In the genomic region with DNA sequence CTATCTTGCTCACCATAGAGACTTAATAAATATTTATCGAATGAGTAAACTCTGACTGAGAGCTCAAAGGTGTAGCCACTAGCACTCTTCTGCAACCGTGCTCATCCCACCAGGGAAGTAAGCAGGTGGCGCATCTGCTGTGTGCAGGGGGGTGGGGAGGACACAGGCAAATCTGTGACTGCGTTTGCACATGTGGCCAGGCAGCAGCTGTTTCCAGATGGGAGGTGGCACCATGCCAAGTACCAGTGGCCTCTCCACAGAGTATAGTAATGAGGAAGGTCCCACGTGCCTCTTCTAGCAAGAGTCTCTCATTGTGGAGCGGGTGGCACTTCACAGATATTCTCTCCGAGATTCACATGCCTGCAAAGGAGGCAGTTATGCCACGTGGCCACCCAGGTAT, we compare ENCODE assay signal across 11 mouse cellular contexts.
DNase-seq lines count a peak whose midpoint lies in the region; ATAC-seq and TF ChIP-seq lines count a peak whose summit lies in the region.
"Had no signal": no experiment of that assay in that cellular context is flagged by ENCODE, and none has a peak within 500 bp of the region (broad histone marks: within the 10 kb centered on the region; RNA-seq: fewer than 3 reads in every experiment).

No protein-coding gene starts in this region.

- DNase-seq in heart, postnatal 4 days, result peak; percentile 64
- DNase-seq in heart, postnatal 36 days, result no peak
- DNase-seq in midbrain, postnatal 0 days (ENCODE audit: low spot score), result peak; percentile 22
- peak; percentile 54 for DNase-seq in hindbrain, postnatal 0 days (ENCODE audit: low spot score)
- DNase-seq in frontal cortex, postnatal 14 days (ENCODE audit: low spot score in 2 of 2), result no peak
- no peak for DNase-seq in spleen, adult 12 weeks (ENCODE audit: low spot score)
- DNase-seq: cerebellum, adult 18-20 months had no signal

- no peak overlapping the region for H3K4me2 ChIP-seq in midbrain, postnatal 0 days (ENCODE audit: low read depth, low read length, poor library complexity, severe bottlenecking)
- no peak overlapping the region for H3K4me2 ChIP-seq in midbrain, embryonic 16.5 days (ENCODE audit: low read length)
- H3K4me2 ChIP-seq in hindbrain, postnatal 0 days (ENCODE audit: low read depth, low read length), result no peak overlapping the region
- H3K4me2 ChIP-seq in neural tube, embryonic 14.5 days (ENCODE audit: low read depth, low read length), result no peak overlapping the region

- no peaks in the 10 kb centered on the region for H3K27me3 ChIP-seq in midbrain, postnatal 0 days (ENCODE audit: insufficient read depth, low read length)
- H3K27me3 ChIP-seq in midbrain, embryonic 16.5 days (ENCODE audit: control insufficient read depth, insufficient read depth, low read depth, low read length), result no peaks in the 10 kb centered on the region
- H3K27me3 ChIP-seq in hindbrain, postnatal 0 days (ENCODE audit: insufficient read depth, low read length), result no peaks in the 10 kb centered on the region
- no peaks in the 10 kb centered on the region for H3K27me3 ChIP-seq in neural tube, embryonic 14.5 days (ENCODE audit: control insufficient read depth, insufficient read depth, low read length)

- intact Hi-C loops in heart, postnatal 36 days (cut with DNase I), result no loop called here

- 61% methylated on average over 8 of the region's 8 CpGs for WGBS in midbrain, postnatal 0 days
- WGBS in midbrain, embryonic 16.5 days, result 65% methylated on average over 8 of the region's 8 CpGs
- WGBS in hindbrain, postnatal 0 days, result 54% methylated on average over 8 of the region's 8 CpGs
- WGBS in neural tube, embryonic 14.5 days, result 42% methylated on average over 8 of the region's 8 CpGs

- TF ChIP-seq CTCF in midbrain, postnatal 0 days (IDR thresholded peaks at IDR 0.05), result no peak
- no peak for TF ChIP-seq CTCF in hindbrain, postnatal 0 days (IDR thresholded peaks at IDR 0.05; ENCODE audit: low read depth)

- H3K27ac ChIP-seq in midbrain, postnatal 0 days (ENCODE audit: low read depth, low read length), result no peak overlapping the region
- H3K27ac ChIP-seq in midbrain, embryonic 16.5 days (ENCODE audit: low read length), result no peak overlapping the region
- H3K27ac ChIP-seq in hindbrain, postnatal 0 days, result no peak overlapping the region
- H3K27ac ChIP-seq in neural tube, embryonic 14.5 days (ENCODE audit: low read depth, low read length), result no peak overlapping the region
- H3K27ac ChIP-seq: midbrain, embryonic 10.5 days had no signal

- H3K9ac ChIP-seq in midbrain, postnatal 0 days (replicated peaks; ENCODE audit: low read length, poor library complexity, severe bottlenecking), result no peak overlapping the region
- no peak overlapping the region for H3K9ac ChIP-seq in midbrain, embryonic 16.5 days (ENCODE audit: low read depth, low read length)
- no peak overlapping the region for H3K9ac ChIP-seq in hindbrain, postnatal 0 days (replicated peaks; ENCODE audit: low read length)
- no peak overlapping the region for H3K9ac ChIP-seq in neural tube, embryonic 14.5 days (replicated peaks; ENCODE audit: low read depth, low read length)

- H3K36me3 ChIP-seq in midbrain, postnatal 0 days (ENCODE audit: insufficient read depth, low read length), result no peaks in the 10 kb centered on the region
- H3K36me3 ChIP-seq in midbrain, embryonic 16.5 days (ENCODE audit: control insufficient read depth, insufficient read depth, low read length), result no peaks in the 10 kb centered on the region
- H3K36me3 ChIP-seq in hindbrain, postnatal 0 days (ENCODE audit: insufficient read depth, low read length), result no peaks in the 10 kb centered on the region
- H3K36me3 ChIP-seq in neural tube, embryonic 14.5 days (ENCODE audit: control insufficient read depth, insufficient read depth, low read length), result no peaks in the 10 kb centered on the region
- H3K36me3 ChIP-seq: midbrain, embryonic 10.5 days had no signal

- no peaks in the 10 kb centered on the region for H3K4me1 ChIP-seq in midbrain, postnatal 0 days (ENCODE audit: insufficient read depth, low read length)
- peaks cover 4% of the 10 kb centered on the region for H3K4me1 ChIP-seq in midbrain, embryonic 16.5 days (ENCODE audit: control insufficient read depth, insufficient read depth, low read length)
- H3K4me1 ChIP-seq in hindbrain, postnatal 0 days (ENCODE audit: insufficient read depth, low read length), result no peaks in the 10 kb centered on the region; the same call in 1 of the 2 replicates
- H3K4me1 ChIP-seq in neural tube, embryonic 14.5 days (ENCODE audit: control insufficient read depth, insufficient read depth, low read length), result no peaks in the 10 kb centered on the region

- H3K4me3 ChIP-seq in midbrain, postnatal 0 days (ENCODE audit: low read depth, low read length), result no peak overlapping the region
- no peak overlapping the region for H3K4me3 ChIP-seq in midbrain, embryonic 16.5 days (ENCODE audit: low read depth, low read length)
- H3K4me3 ChIP-seq in hindbrain, postnatal 0 days (ENCODE audit: low read length), result no peak overlapping the region
- no peak overlapping the region for H3K4me3 ChIP-seq in neural tube, embryonic 14.5 days (ENCODE audit: low read depth, low read length)
- H3K4me3 ChIP-seq: erythroblast, embryonic 14.5 days; midbrain, embryonic 10.5 days had no signal

- no peaks in the 10 kb centered on the region for H3K9me3 ChIP-seq in midbrain, postnatal 0 days (ENCODE audit: low read length)
- H3K9me3 ChIP-seq in midbrain, embryonic 16.5 days (replicated peaks; ENCODE audit: control insufficient read depth, low read length, poor library complexity, severe bottlenecking), result no peaks in the 10 kb centered on the region
- no peaks in the 10 kb centered on the region for H3K9me3 ChIP-seq in hindbrain, postnatal 0 days (ENCODE audit: low read length)
- no peaks in the 10 kb centered on the region for H3K9me3 ChIP-seq in neural tube, embryonic 14.5 days (ENCODE audit: control insufficient read depth, low read length)
- H3K9me3 ChIP-seq: midbrain, embryonic 10.5 days had no signal

- no peak for ATAC-seq in midbrain, postnatal 0 days (ENCODE audit: low FRiP score)
- no peak for ATAC-seq in midbrain, embryonic 16.5 days
- no peak for ATAC-seq in hindbrain, postnatal 0 days
- peak; percentile 51; the same call in 1 of the 2 replicates for ATAC-seq in neural tube, embryonic 14.5 days (ENCODE audit: low read depth)

Comparison
In these comparisons a context has a peak if more than half of its experiments do, and no peak if none do; other contexts are left out.
1. DNase-seq: peak in heart, postnatal 4 days (single experiment), midbrain, postnatal 0 days (single experiment) and hindbrain, postnatal 0 days (single experiment); none in heart, postnatal 36 days (0 of 2), frontal cortex, postnatal 14 days (0 of 2) and spleen, adult 12 weeks (single experiment).